Mouse (Mus musculus): ENCODE measurements around the gene Adam11. TPM values are rescaled to one million over a fixed set of nuclear protein-coding genes. Genes with fewer than 3 reads are reported as not detected.
A peak's percentile ranks its signal among the peaks of the same experiment; 100 is the strongest.

The Adam11 gene
- polyA plus RNA-seq, 1 experiment from 2014 or later = 7.3 TPM

DNA sequence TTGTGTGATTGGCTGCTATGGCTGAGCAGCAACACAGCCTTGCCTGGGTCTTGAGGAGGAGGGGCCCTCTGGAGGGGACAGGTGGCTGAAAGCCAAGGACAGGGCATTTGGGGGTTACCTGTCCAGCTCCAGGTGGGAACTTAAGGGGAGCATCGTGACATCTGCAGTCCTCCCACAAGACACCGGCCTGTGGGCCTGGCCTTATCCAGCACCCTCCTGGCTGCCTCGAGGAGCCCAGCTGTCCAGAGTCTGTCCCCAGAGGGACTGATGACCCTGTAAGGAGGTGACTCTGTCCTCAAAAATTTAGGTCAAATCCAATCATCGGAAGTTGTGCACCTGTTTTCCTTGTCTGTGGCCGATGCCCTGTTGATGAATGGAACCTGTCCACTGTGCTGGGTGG lies 4.2 kb downstream of the Adam11 start:
- Histone ChIP-seq H3K4me1 (ENCODE audit: control insufficient read depth in 2 of 2, insufficient read depth in 2 of 2, low read length in 2 of 2) (peaks cover 20 to 29% of the 10 kb centered on the region in 2 experiments), H3K36me3 (ENCODE audit: control insufficient read depth, insufficient read depth, low read length) (no peaks in the 10 kb centered on the region), H3K4me3 (ENCODE audit: control insufficient read depth in 1 of 2, insufficient read depth in 1 of 2, low read depth in 1 of 2, low read length in 2 of 2) (no peak overlapping the region), H3K27me3 (ENCODE audit: control insufficient read depth, insufficient read depth, low read length) (peaks cover 6% of the 10 kb centered on the region; the same call in 1 of the 2 replicates), H3K9ac (ENCODE audit: low read length) (no peak overlapping the region), H3K4me2 (ENCODE audit: low read length) (no peak overlapping the region), H3K9me3 (ENCODE audit: control insufficient read depth, low read length) (no peaks in the 10 kb centered on the region), H3K27ac (replicated peaks in 1 of 2; ENCODE audit: control insufficient read depth in 1 of 2, insufficient read depth in 1 of 2, low read depth in 2 of 2, low read length in 2 of 2) (no peak overlapping the region)
- no peak for ATAC-seq (ENCODE audit: insufficient number of reproducible peaks, insufficient read depth, low FRiP score, low read depth)
- WGBS = 66% methylated on average over 5 of the region's 5 CpGs

GRCm38 (mm10) chr11:102767055-102767670 lies 5.9 kb downstream of the Adam11 start:
- Histone ChIP-seq H3K4me3 (ENCODE audit: control insufficient read depth in 1 of 2, insufficient read depth in 1 of 2, low read depth in 1 of 2, low read length in 2 of 2) (no peak overlapping the region), H3K27me3 (ENCODE audit: control insufficient read depth, insufficient read depth, low read length) (peaks cover 6% of the 10 kb centered on the region), H3K36me3 (ENCODE audit: control insufficient read depth, insufficient read depth, low read length) (no peaks in the 10 kb centered on the region), H3K27ac (replicated peaks in 1 of 2; ENCODE audit: control insufficient read depth in 1 of 2, insufficient read depth in 1 of 2, low read depth in 2 of 2, low read length in 2 of 2) (no peak overlapping the region), H3K9ac (ENCODE audit: low read length) (no peak overlapping the region), H3K4me2 (ENCODE audit: low read length) (no peak overlapping the region), H3K4me1 (ENCODE audit: control insufficient read depth in 2 of 2, insufficient read depth in 2 of 2, low read length in 2 of 2) (peaks cover 14 to 25% of the 10 kb centered on the region in 2 experiments), H3K9me3 (ENCODE audit: control insufficient read depth, low read length) (no peaks in the 10 kb centered on the region)
- ATAC-seq (ENCODE audit: insufficient number of reproducible peaks, insufficient read depth, low FRiP score, low read depth) = no peak
- 70% methylated on average over 6 of the region's 6 CpGs for WGBS

GRCm38 (mm10) chr11:102769141-102769540 lies 7.9 kb downstream of the Adam11 start:
- no peaks in the 10 kb centered on the region for H3K36me3 ChIP-seq (ENCODE audit: control insufficient read depth, insufficient read depth, low read length)
- no peak overlapping the region for H3K27ac ChIP-seq (replicated peaks in 1 of 2; ENCODE audit: control insufficient read depth in 1 of 2, insufficient read depth in 1 of 2, low read depth in 2 of 2, low read length in 2 of 2)
- H3K9me3 ChIP-seq (ENCODE audit: control insufficient read depth, low read length) = no peaks in the 10 kb centered on the region
- H3K4me3 ChIP-seq (ENCODE audit: control insufficient read depth in 1 of 2, insufficient read depth in 1 of 2, low read depth in 1 of 2, low read length in 2 of 2) = no peak overlapping the region
- ATAC-seq (ENCODE audit: insufficient number of reproducible peaks, insufficient read depth, low FRiP score, low read depth) = no peak
- H3K9ac ChIP-seq (ENCODE audit: low read length) = no peak overlapping the region
- H3K27me3 ChIP-seq (ENCODE audit: control insufficient read depth, insufficient read depth, low read length) = no peaks in the 10 kb centered on the region; the same call in 1 of the 2 replicates
- peaks cover 14 to 20% of the 10 kb centered on the region in 2 experiments for H3K4me1 ChIP-seq (ENCODE audit: control insufficient read depth in 2 of 2, insufficient read depth in 2 of 2, low read length in 2 of 2)
- no peak overlapping the region for H3K4me2 ChIP-seq (ENCODE audit: low read length)
- 86% methylated on average over 6 of the region's 6 CpGs for WGBS

DNA sequence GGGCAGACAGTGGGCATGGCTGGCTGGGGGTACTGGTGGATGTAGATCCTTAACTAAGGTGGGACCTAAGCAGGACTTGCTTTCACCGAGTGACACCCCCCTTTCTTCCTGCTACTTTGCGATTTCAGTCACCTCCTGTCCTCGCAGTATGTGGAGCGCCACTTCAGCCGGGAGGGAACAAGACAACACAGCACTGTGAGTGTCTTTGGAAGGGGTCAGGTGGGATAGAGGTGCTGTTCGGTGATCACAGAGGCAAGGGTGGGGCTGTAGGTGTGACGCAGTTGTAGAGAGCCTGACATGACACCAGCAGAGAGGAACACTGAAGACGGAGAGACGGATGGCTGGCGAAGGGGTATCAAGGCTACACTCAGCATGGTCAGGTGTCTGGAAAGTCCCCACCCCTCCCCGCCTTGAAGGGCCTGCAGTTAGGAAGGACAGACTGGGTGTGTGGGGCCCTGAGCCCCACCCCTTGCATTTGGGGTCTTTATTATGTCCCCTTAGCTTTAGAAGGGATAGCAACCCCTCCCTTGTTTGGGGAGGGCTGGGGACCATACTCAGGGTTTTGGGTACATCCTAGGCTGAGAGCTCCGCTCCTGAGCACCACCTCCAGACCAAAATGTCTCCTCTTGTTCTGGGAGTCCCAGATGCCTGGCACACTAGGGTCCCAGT lies 8.9 kb downstream of the Adam11 start:
- no peaks in the 10 kb centered on the region for H3K9me3 ChIP-seq (ENCODE audit: control insufficient read depth, low read length)
- no peak overlapping the region for H3K4me3 ChIP-seq (ENCODE audit: control insufficient read depth in 1 of 2, insufficient read depth in 1 of 2, low read depth in 1 of 2, low read length in 2 of 2)
- ATAC-seq (ENCODE audit: insufficient number of reproducible peaks, insufficient read depth, low FRiP score, low read depth) = no peak
- 0 out of 2 replicates have a peak overlapping the region, but pooled peaks have one; percentile 7 for H3K9ac ChIP-seq (ENCODE audit: low read length)
- WGBS = 70% methylated on average over 12 of the region's 12 CpGs
- peaks cover 15 to 23% of the 10 kb centered on the region in 2 experiments for H3K4me1 ChIP-seq (ENCODE audit: control insufficient read depth in 2 of 2, insufficient read depth in 2 of 2, low read length in 2 of 2)
- no peaks in the 10 kb centered on the region for H3K36me3 ChIP-seq (ENCODE audit: control insufficient read depth, insufficient read depth, low read length)
- H3K27ac ChIP-seq (replicated peaks in 1 of 2; ENCODE audit: control insufficient read depth in 1 of 2, insufficient read depth in 1 of 2, low read depth in 2 of 2, low read length in 2 of 2) = peak overlapping the region; percentile 59 to 61
- H3K4me2 ChIP-seq (ENCODE audit: low read length) = peak overlapping the region; percentile 37; the same call in 1 of the 2 replicates
- no peaks in the 10 kb centered on the region; the same call in 1 of the 2 replicates for H3K27me3 ChIP-seq (ENCODE audit: control insufficient read depth, insufficient read depth, low read length)

- WGBS = 28% methylated on average over 15 of the region's 15 CpGs
- Histone ChIP-seq H3K27ac (replicated peaks in 1 of 2; ENCODE audit: control insufficient read depth in 1 of 2, insufficient read depth in 1 of 2, low read depth in 2 of 2, low read length in 2 of 2) (peak overlapping the region; percentile 59 to 61; a peak in 3 of 4 replicates), H3K27me3 (ENCODE audit: control insufficient read depth, insufficient read depth, low read length) (no peaks in the 10 kb centered on the region; the same call in 1 of the 2 replicates), H3K4me2 (ENCODE audit: low read length) (peak overlapping the region; percentile 37; the same call in 1 of the 2 replicates), H3K4me1 (ENCODE audit: control insufficient read depth in 2 of 2, insufficient read depth in 2 of 2, low read length in 2 of 2) (peaks cover 15 to 24% of the 10 kb centered on the region in 2 experiments), H3K9ac (ENCODE audit: low read length) (peak overlapping the region; percentile 7; the same call in 1 of the 2 replicates), H3K9me3 (ENCODE audit: control insufficient read depth, low read length) (no peaks in the 10 kb centered on the region), H3K4me3 (ENCODE audit: control insufficient read depth in 1 of 2, insufficient read depth in 1 of 2, low read depth in 1 of 2, low read length in 2 of 2) (no peak overlapping the region), H3K36me3 (ENCODE audit: control insufficient read depth, insufficient read depth, low read length) (no peaks in the 10 kb centered on the region)
- no peak for ATAC-seq (ENCODE audit: insufficient number of reproducible peaks, insufficient read depth, low FRiP score, low read depth)
These were observed 9.6 kb downstream of the Adam11 start for GRCm38 (mm10) chr11:102770662-102771435.

- H3K27ac ChIP-seq (replicated peaks in 1 of 2; ENCODE audit: control insufficient read depth in 1 of 2, insufficient read depth in 1 of 2, low read depth in 2 of 2, low read length in 2 of 2) = no peak overlapping the region
- no peak overlapping the region for H3K4me2 ChIP-seq (ENCODE audit: low read length)
- WGBS = 34% methylated on average over 16 of the region's 16 CpGs
- H3K36me3 ChIP-seq (ENCODE audit: control insufficient read depth, insufficient read depth, low read length) = peaks cover 6% of the 10 kb centered on the region; the same call in 1 of the 2 replicates
- H3K9ac ChIP-seq (ENCODE audit: low read length) = no peak overlapping the region
- H3K9me3 ChIP-seq (ENCODE audit: control insufficient read depth, low read length) = no peaks in the 10 kb centered on the region
- no peak overlapping the region for H3K4me3 ChIP-seq (ENCODE audit: control insufficient read depth in 1 of 2, insufficient read depth in 1 of 2, low read depth in 1 of 2, low read length in 2 of 2)
- no peaks in the 10 kb centered on the region; the same call in 1 of the 2 replicates for H3K27me3 ChIP-seq (ENCODE audit: control insufficient read depth, insufficient read depth, low read length)
- H3K4me1 ChIP-seq (ENCODE audit: control insufficient read depth in 2 of 2, insufficient read depth in 2 of 2, low read length in 2 of 2) = peaks cover 15 to 24% of the 10 kb centered on the region in 2 experiments
- no peak for ATAC-seq (ENCODE audit: insufficient number of reproducible peaks, insufficient read depth, low FRiP score, low read depth)
These were observed 10.9 kb downstream of the Adam11 start for GRCm38 (mm10) chr11:102771916-102772714.

Measured in heart, embryonic 14.5 days (tissue).